Mouse (Mus musculus) neural tube, embryonic 15.5 days (tissue): ENCODE measurements around the gene Zfp992. TPM values are rescaled to one million over a fixed set of nuclear protein-coding genes. Genes with fewer than 3 reads are reported as not detected.
"Not testable (repeated sequence)": the region's sequence is repeated elsewhere in the genome, so short reads cannot be mapped to it uniquely, and the experiment has no call there.

ENCODE experiments used
- ATAC-seq: fragments of 200-750 bp; cut with Nextera tagmentation; 2 replicates; pipeline ENCODE4 v1.8.0; 2017; ENCODE audit warnings: mild to moderate bottlenecking, moderate TSS enrichment, moderate library complexity; ENCODE audit not compliant: low FRiP score
- H3K27ac ChIP-seq: fragments of 300-500 bp; sonication (generic); replicated peaks from 2 replicates; pipeline ENCODE4 v1.5.1; 2015; ENCODE audit warnings: mild to moderate bottlenecking, inconsistent platforms
- H3K27me3 ChIP-seq: fragments of 300-500 bp; sonication (generic); replicated peaks from 2 replicates; pipeline ENCODE4 v1.6.1; 2015; ENCODE audit warnings: inconsistent platforms
- H3K36me3 ChIP-seq: fragments of 300-500 bp; sonication (generic); 2 replicates; pipeline ENCODE4 v1.6.1; 2015; ENCODE audit warnings: inconsistent platforms
- H3K4me1 ChIP-seq: fragments of 300-500 bp; sonication (generic); 2 replicates; pipeline ENCODE4 v1.6.1; 2015; ENCODE audit warnings: inconsistent platforms
- H3K4me2 ChIP-seq: fragments of 300-500 bp; sonication (generic); 2 replicates; pipeline ENCODE4 v1.6.1; 2015; ENCODE audit warnings: inconsistent platforms, mild to moderate bottlenecking, moderate library complexity
- H3K4me3 ChIP-seq: fragments of 300-500 bp; sonication (generic); replicated peaks from 2 replicates; pipeline ENCODE4 v1.5.1; 2015; ENCODE audit warnings: mild to moderate bottlenecking, inconsistent platforms
- H3K9ac ChIP-seq: fragments of 300-500 bp; sonication (generic); replicated peaks from 2 replicates; pipeline ENCODE4 v1.6.1; 2015; ENCODE audit warnings: mild to moderate bottlenecking, inconsistent platforms
- H3K9me3 ChIP-seq: fragments of 300-500 bp; sonication (generic); replicated peaks from 2 replicates; pipeline ENCODE4 v1.6.1; 2016; ENCODE audit warnings: inconsistent platforms
- whole genome bisulfite sequencing: fragments of 180-500 bp; shearing (Covaris S2); methylation state at CpG from one replicate; pipeline ENCODE4 v1.1.7; 2015; ENCODE audit warnings: mixed read lengths; 5-methylcytosine and 5-hydroxymethylcytosine counted together
- polyA plus RNA-seq: library from polyadenylated mRNA; unstranded; fragments of >200 nt; fragmentation: Nextera tagmentation; extraction: Ambion mirVana; gene quantifications from 2 replicates; pipeline ENCODE4 v1.2.1, GENCODE M21; 2015

Gene Zfp992
- polyA plus RNA-seq, result 2.6 and 3.1 TPM in 2 replicates

GRCm38 (mm10) chr4:146448950-146449349 is at the start of gene Zfp992:
Gene Zfp992, plus strand, starts transcription at chr4:146449023.
- H3K4me3 ChIP-seq, H3K27me3 ChIP-seq, H3K27ac ChIP-seq, H3K9ac ChIP-seq, H3K4me1 ChIP-seq, H3K4me2 ChIP-seq, H3K36me3 ChIP-seq: not testable (repeated sequence)
- peaks cover 52% of the 10 kb centered on the region for H3K9me3 ChIP-seq
- WGBS, result 96% methylated on average over 2 of the region's 2 CpGs
- ATAC-seq, result peak; percentile 35; the same call in 1 of the 2 replicates

GRCm38 (mm10) chr4:146429467-146429866 is 19.4 kb upstream of the Zfp992 start:
- ATAC-seq, H3K4me2 ChIP-seq, H3K9ac ChIP-seq, H3K27ac ChIP-seq, H3K4me1 ChIP-seq, H3K36me3 ChIP-seq, H3K4me3 ChIP-seq, H3K27me3 ChIP-seq: not testable (repeated sequence)
- WGBS, result 1% methylated on average over 1 of the region's 1 CpGs
- H3K9me3 ChIP-seq, result peaks cover 26% of the 10 kb centered on the region

GRCm38 (mm10) chr4:146430876-146431275 is 17.9 kb upstream of the Zfp992 start:
- 79% methylated on average over 2 of the region's 2 CpGs for WGBS
- H3K4me1 ChIP-seq, H3K27ac ChIP-seq, H3K9ac ChIP-seq, ATAC-seq, H3K36me3 ChIP-seq, H3K4me3 ChIP-seq, H3K27me3 ChIP-seq, H3K4me2 ChIP-seq: not testable (repeated sequence)
- H3K9me3 ChIP-seq, result peaks cover 30% of the 10 kb centered on the region

- H3K27me3 ChIP-seq, H3K36me3 ChIP-seq, H3K4me1 ChIP-seq, H3K4me2 ChIP-seq, H3K9ac ChIP-seq, H3K4me3 ChIP-seq, ATAC-seq, H3K27ac ChIP-seq: not testable (repeated sequence)
- H3K9me3 ChIP-seq, result peaks cover 14% of the 10 kb centered on the region
- WGBS, result 86% methylated on average over 2 of the region's 2 CpGs
These were observed 13.3 kb upstream of the Zfp992 start for GRCm38 (mm10) chr4:146435539-146435938.

- not testable (repeated sequence) for H3K36me3 ChIP-seq, H3K4me2 ChIP-seq, ATAC-seq, H3K9ac ChIP-seq, H3K4me3 ChIP-seq, H3K27ac ChIP-seq, H3K27me3 ChIP-seq, H3K4me1 ChIP-seq
- 96% methylated on average over 1 of the region's 2 CpGs for WGBS
- H3K9me3 ChIP-seq, result peaks cover 14% of the 10 kb centered on the region
These were observed 11.6 kb upstream of the Zfp992 start for GRCm38 (mm10) chr4:146437256-146437655.

GRCm38 (mm10) chr4:146444345-146444744 is 4.5 kb upstream of the Zfp992 start:
- H3K9ac ChIP-seq, H3K36me3 ChIP-seq, H3K27ac ChIP-seq, H3K27me3 ChIP-seq, H3K4me2 ChIP-seq, ATAC-seq, H3K4me3 ChIP-seq, H3K4me1 ChIP-seq: not testable (repeated sequence)
- peaks cover 45% of the 10 kb centered on the region for H3K9me3 ChIP-seq

GRCm38 (mm10) chr4:146445121-146445520 is 3.7 kb upstream of the Zfp992 start:
- H3K4me1 ChIP-seq, H3K27ac ChIP-seq, H3K36me3 ChIP-seq, H3K4me3 ChIP-seq, ATAC-seq, H3K9ac ChIP-seq, H3K4me2 ChIP-seq, H3K27me3 ChIP-seq: not testable (repeated sequence)
- peaks cover 48% of the 10 kb centered on the region for H3K9me3 ChIP-seq

- not testable (repeated sequence) for H3K4me3 ChIP-seq, H3K4me2 ChIP-seq, H3K27ac ChIP-seq, H3K27me3 ChIP-seq, ATAC-seq, H3K9ac ChIP-seq, H3K36me3 ChIP-seq, H3K4me1 ChIP-seq
- peaks cover 48% of the 10 kb centered on the region for H3K9me3 ChIP-seq
- WGBS, result 78% methylated on average over 4 of the region's 4 CpGs
These were observed 2.7 kb upstream of the Zfp992 start for GRCm38 (mm10) chr4:146446135-146446534.

GRCm38 (mm10) chr4:146447016-146447415 is 1.8 kb upstream of the Zfp992 start:
- H3K4me1 ChIP-seq, H3K27ac ChIP-seq, ATAC-seq, H3K9ac ChIP-seq, H3K4me2 ChIP-seq, H3K36me3 ChIP-seq, H3K4me3 ChIP-seq, H3K27me3 ChIP-seq: not testable (repeated sequence)
- whole genome bisulfite sequencing, result 87% methylated on average over 2 of the region's 2 CpGs
- H3K9me3 ChIP-seq, result peaks cover 48% of the 10 kb centered on the region

GRCm38 (mm10) chr4:146449711-146450110 is 888 bp downstream of the Zfp992 start:
- H3K4me2 ChIP-seq, H3K9ac ChIP-seq, H3K4me3 ChIP-seq, H3K27me3 ChIP-seq, H3K27ac ChIP-seq, ATAC-seq, H3K36me3 ChIP-seq, H3K4me1 ChIP-seq: not testable (repeated sequence)
- WGBS, result 89% methylated on average over 5 of the region's 5 CpGs
- peaks cover 52% of the 10 kb centered on the region for H3K9me3 ChIP-seq

GRCm38 (mm10) chr4:146452576-146452975 is 3.8 kb downstream of the Zfp992 start:
- not testable (repeated sequence) for ATAC-seq, H3K4me1 ChIP-seq, H3K4me3 ChIP-seq, H3K4me2 ChIP-seq, H3K9ac ChIP-seq, H3K27me3 ChIP-seq, H3K27ac ChIP-seq
- 88% methylated on average over 2 of the region's 2 CpGs for WGBS
- H3K9me3 ChIP-seq, result peaks cover 63% of the 10 kb centered on the region
- peaks cover 10% of the 10 kb centered on the region; the same call in 1 of the 2 replicates for H3K36me3 ChIP-seq

- peaks cover 57% of the 10 kb centered on the region for H3K9me3 ChIP-seq
These were observed 5.3 kb downstream of the Zfp992 start for GRCm38 (mm10) chr4:146454170-146454569.

GRCm38 (mm10) chr4:146454896-146455295 is 6.1 kb downstream of the Zfp992 start:
- Histone ChIP-seq H3K4me2 (no peak overlapping the region), H3K4me1 (no peaks in the 10 kb centered on the region), H3K36me3 (peaks cover 10% of the 10 kb centered on the region), H3K27me3 (no peaks in the 10 kb centered on the region), H3K9me3 (peaks cover 55% of the 10 kb centered on the region), H3K27ac (no peak overlapping the region), H3K4me3 (no peak overlapping the region), H3K9ac (no peak overlapping the region)
- ATAC-seq, result no peak
- WGBS, result 53% methylated on average over 2 of the region's 2 CpGs

More at GRCm38 (mm10) chr4:146454170-146454569, 5.3 kb downstream of the Zfp992 start:
- not testable (repeated sequence) for H3K4me3 ChIP-seq, H3K9ac ChIP-seq, ATAC-seq, H3K27me3 ChIP-seq, H3K27ac ChIP-seq, H3K4me2 ChIP-seq, H3K4me1 ChIP-seq, H3K36me3 ChIP-seq
- 75% methylated on average over 1 of the region's 1 CpGs for WGBS
